Mouse (Mus musculus) bone marrow macrophage, adult 2 months (primary cell): ENCODE results near the gene Pacrg.

ENCODE experiments used
- CTCF ChIP-seq: IDR thresholded peaks from 2 replicates; pipeline ENCODE4 v1.5.1; 2012; ENCODE audit warnings: low read depth, mild to moderate bottlenecking, low read length, moderate library complexity
- POLR2A ChIP-seq: IDR thresholded peaks from 2 replicates; pipeline ENCODE4 v1.6.1; 2012; ENCODE audit warnings: mild to moderate bottlenecking, low read depth, low read length, borderline replicate concordance

DNA sequence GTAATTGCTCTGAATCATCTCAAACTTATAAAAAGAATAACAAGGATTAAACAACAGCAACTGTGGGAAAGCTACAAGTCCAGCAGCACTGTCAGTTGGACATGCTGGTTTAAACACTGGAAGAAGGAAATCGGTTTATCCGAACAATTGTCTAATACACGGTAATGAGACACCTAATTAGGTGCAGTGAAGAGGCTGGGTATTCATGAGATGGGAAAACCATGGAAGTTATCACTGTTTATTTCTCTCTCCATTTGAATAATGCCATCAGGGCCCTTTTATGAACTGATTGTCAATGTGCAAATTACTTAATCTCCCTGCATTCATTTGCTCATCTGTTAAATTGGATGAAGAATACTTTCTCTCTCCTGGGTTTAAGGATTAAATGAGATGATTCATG, 280.1 kb downstream of the Pacrg start:
- no peak for TF ChIP-seq POLR2A
- no peak for TF ChIP-seq CTCF
